Mouse (Mus musculus): ENCODE data around the gene Degs1.

Gene Degs1

DNA sequence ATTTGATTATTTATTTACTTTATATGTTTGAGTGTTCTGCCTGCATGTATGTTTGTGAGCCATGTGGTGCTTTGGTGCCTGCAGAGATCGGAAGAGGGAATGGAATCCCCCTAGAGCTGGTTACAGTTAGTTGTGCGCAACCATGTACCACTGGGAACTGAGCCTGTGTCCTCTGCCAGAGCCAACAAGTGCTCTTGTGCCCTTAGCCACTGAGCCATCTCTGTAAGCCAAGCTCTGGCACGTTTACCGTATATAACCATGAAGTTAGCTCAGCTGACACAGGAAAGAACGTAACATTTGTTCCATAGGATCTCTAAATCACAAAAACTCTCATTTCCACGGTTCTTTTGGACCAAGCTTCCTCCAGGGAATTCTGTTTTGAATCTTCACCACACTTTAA, 2.6 kb downstream of the Degs1 start:
- no peak for DNase-seq

DNA sequence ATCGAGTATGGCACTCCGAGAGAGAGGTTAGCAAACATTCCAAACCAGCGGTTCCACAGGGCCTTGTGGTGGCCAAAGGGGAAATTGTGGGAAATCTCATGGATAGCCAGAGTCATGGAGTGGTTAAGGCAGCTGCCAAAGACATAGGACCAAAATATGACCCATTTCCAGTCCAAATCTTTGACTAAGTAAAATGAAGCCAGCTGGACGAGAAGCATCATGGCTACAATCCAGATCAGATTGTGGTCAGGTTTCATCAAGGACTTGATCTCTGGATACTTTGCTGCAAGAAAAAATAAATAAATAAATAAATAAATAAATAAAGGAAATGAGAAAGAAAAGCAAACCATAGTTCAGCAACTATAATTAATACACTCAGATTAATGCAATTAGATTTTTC, 3.2 kb downstream of the Degs1 start:
- no peak for DNase-seq

DNA sequence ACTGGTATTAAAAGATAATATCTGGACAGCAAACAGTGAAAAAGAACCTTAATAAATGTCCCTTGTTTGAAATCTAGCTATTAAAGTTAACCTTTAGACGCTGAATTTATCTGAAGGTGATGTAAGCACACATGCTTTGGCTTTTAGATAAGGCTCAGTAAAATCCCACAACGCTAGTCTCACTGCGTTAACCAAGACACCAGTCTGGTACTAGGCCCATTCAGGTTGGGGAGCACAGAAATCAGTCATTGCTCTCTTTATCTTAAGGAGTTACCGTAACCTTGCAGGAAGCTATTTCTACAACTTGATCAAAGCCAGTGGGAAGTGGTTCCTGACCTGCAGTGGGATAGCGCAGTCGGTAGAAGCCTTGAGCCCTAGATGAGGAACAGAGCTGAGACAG, 7.5 kb downstream of the Degs1 start:
- DNase-seq: no peak

DNA sequence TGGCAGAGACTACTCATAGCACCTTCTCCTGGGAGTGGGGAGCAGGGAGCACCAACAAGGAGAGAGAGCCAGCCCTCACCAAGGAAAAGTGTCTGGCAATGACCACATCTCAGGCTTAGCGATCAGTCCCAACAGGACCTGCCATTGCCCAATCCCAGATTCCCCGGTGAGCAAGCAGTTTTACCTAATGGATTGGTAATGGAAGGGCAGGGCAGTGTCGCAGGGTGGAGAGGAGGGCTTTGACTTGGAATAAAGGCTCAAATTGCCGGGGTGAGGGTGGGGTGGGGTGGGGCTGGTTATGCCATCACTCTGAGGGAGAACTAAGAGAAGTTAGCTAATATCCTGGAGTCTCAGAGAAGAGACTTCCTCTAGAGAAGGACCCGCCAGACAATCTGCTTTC, 11.0 kb downstream of the Degs1 start:
- no peak for DNase-seq

DNA sequence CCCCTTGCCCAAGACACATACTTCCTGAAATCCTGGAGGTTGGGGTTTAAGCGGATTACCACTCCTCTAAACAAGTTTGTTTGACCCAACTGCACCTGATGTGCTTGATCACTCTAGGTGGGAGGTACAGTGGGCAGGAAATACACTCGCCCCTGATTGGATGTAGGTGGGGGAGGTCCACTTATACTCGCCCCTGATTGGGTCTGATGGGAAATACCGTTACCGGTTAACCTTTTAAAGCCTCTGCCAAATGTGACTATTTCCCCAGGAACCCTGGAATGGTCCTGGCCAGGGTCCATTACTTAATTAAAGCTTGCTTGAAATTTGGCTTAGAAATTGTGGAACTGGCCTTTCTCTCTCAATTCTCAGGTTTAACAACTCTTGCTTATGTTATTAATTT, 11.5 kb downstream of the Degs1 start:
- DNase-seq: no peak

DNA sequence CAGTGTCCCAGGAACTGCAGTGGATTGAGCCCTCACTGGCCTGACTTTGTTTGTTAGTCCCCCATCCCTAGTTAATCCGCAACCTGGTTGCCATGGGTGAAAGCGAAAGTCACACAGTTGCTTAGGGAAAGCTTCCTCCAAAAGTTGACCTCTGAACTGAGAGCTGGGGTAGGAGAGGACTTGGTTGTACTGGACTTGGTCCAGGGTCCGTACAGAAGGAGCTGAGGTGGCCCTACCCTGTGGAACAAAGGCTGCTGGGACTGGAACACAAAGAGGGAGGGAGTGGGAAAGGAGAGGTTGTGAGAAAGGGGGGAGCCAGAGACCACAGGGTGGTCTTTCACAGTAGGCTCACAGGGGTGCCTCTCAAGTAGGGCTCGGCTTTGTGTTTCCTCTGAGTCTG, 14.3 kb downstream of the Degs1 start:
- no peak for DNase-seq

DNA sequence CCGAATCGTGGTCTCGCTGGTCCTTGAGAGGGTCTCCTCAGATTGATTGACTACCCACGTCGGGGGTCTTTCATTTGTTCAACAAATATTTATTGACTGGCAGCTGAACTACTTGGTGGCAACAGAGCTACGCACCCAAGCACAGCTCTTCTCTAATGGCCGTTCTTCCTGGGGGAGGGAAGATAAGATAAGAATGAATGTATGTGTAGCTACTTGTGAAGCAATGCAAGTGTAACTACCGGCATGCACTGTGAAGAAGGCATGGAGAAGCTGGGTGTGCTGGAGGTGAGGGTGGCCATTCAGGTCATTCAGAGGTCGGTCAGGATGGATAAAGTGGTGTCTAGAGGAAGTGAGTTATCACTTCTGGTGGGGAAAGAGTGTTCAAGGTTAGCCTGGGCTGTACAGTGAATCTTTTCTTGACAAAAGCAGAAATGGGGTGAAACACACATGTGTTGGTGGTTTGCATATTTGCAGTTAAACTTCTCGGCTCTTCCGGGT, 16.5 kb downstream of the Degs1 start:
- no peak for DNase-seq

DNA sequence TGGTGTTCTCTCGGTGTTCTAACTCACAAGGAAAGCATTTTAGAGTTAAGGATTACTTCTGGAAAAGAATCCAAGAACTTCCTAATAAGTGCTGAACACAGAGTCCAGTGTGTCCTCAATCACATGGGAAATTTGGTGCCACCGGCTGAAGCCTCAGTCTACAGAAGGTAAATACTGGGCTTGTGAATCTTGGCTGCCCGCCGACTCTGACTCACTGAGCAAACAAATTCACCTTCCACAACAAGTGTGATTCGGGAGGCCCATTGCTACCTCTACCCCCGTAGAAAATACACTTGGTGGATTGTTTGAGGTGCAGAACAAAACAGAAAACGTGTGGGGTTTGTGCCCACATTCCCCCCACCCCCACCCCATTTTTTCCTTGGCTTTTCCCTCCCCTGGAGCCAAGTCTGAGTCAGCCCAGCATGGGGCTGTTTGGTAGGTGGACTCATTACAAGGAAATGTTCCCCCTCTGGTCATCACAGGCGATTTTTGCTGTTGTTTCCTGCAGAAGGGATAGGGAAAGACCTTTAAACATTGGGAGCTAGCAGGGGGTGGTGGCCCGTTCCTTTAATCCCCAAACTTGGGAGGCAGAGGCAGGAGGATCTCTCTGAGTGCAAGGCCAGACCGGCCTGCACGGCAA, 26.4 kb downstream of the Degs1 start:
- no peak for DNase-seq

DNA sequence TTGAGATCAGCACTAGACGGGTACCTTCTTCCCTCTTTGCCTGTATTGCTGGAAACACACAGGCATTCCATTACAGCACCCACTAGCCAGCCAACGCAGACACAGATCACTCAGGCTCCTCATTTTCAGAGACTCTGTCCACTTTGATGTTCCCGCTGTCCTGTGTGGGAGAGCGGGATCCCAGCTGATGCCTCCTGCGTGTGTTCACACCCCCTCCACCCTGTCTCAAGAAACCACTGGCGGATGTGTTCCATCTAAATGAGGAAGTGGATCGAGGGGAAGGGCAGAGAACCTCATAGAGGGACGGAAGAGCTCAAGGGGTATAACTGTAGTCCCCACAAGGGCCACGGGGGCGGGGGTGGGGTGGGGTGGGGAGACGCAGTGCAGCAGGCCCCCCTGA, 27.6 kb downstream of the Degs1 start:
- DNase-seq: no peak

DNA sequence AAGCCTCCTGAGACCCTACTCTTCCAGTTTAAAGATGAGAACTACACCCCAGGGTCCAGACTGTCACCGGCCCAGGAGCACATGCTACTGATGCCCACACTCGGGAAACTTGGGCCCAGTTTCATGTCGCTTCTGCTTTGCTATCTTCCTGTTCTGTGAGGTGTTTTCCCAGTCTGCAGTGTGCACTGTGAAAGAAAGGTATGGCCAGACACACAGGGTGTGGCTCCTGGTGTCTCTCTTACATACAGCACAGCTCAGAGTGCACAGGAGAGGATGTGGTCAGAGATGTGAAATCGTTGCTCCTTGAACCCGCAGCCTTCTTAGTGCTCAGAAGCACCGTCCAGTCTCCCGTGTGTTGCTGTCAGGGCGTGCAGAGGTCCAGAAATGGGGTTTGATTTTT, 28.0 kb downstream of the Degs1 start:
- no peak for DNase-seq

DNA sequence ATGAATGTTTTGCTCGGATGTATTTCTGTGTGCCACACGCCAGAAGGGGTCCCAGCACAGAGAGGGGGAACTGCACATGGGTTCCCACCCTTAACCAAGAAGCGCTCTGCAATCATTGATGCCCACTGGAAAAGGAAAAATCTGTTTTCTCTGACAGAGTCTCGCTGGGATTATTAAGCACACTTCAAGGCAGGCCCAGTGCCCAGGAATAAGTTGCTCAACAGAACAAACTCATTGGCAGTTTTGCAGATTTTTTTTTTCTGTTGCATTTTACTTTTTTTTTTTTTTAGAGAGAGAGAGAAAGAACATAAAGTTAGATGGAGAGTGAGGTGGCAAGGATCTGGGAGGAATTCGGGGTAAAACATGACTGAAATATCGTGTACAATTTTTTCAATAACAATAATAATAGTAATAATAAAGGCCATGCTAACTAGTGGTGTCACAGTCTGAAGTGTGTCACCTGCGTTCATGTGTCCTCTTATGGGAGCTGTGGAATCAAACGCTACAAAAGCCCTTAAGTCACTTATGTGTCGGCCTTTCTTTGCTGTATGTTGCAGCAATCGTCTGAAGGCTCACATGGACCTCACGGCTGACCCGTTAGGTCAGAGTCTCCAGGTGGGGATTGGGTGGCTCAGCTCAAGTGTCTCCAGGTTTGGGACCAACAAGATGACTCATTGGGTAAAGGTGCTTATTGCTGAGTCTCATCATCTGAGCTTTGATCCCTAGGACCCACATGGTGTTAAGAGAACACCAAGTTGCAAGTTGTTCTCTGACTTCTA, 28.7 kb downstream of the Degs1 start:
- no peak for DNase-seq

DNA sequence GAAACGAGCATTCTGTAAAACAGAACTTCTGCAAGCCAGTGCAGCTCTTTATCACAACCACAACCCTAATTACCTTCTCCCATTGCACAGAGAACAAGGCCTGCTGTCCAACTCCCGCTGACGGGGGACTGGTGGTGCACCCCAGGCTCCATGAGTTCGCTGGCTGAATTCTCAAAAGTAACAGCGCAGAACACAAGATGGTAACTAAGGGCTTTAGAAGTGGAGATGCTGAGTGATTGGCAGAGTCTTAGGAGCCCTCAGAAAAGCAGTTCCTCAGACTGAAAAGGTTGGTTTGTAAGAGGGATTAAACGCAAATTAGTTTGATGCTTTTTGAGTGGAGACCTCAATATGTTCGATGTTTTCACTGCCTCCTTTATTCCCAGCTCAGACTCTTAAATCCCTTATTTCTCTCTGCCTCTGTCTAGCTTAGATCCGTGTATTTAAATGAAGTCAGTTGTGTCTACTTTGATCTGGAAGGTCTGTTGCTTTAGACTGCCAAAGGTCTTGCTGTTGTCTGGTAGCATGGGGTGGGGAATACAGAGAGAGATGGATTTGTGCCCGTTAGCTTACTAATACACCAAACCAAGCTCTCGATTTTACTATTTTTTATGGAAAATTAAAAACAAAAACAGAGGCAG, 30.0 kb downstream of the Degs1 start:
- DNase-seq: no peak

DNA sequence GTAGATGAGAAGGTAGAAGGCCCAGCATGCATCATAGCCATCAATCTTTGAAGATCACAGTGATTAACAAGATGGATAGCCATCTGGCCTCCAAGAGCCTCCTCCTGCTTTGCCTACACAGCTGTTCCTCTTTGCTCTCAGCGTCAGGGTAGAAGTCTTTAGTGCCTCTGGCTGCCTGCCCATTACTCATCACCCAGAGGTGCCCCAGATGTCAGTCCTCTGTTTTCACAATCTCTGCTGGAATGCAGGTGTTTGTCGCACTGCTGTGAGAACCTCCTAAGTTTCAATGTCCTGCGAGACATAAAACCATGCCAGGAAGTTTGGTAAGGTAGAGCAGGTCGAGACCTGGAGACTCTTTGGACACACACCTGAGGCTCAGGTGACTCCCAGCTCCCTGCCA, 31.9 kb downstream of the Degs1 start:
- DNase-seq: no peak

DNA sequence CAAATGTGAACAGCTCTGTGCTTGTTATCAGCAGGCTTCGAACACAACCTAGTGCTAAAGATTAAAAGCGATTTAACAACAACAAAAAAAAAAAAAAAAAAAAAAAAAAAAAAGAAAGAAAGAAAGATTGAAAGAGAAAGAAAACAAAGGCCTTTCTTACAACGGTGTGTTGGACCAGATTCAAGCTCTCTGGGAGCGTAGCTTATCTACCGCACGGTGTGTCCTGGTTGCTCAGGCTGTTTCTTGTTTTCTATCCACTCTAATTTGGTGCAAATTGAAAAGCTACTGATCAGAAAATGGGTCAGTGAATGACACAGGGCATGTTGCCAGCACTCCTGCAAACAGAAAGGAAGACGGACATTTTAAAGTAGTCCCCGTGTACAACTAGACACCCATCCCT, 33.3 kb downstream of the Degs1 start:
- DNase-seq: no peak

DNA sequence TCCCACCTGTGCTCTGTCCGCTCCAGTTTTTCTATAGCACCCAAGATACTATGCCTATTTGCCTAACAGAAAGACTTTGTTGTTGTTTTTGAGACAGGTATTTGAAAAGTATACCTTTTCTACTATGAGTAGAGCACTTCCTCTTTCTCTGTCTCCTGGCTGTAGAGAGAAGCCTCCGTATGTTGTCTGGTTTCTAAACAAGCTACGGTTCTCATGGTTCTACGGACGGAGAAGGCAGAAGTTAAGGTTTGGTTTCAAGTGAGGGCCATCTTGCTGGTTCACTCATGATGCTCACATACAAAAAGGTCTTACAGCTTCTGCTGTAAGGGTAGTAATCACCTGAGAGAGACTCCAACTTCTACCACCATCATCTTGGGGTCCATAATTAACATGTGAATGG, 37.6 kb downstream of the Degs1 start:
- DNase-seq: no peak

DNA sequence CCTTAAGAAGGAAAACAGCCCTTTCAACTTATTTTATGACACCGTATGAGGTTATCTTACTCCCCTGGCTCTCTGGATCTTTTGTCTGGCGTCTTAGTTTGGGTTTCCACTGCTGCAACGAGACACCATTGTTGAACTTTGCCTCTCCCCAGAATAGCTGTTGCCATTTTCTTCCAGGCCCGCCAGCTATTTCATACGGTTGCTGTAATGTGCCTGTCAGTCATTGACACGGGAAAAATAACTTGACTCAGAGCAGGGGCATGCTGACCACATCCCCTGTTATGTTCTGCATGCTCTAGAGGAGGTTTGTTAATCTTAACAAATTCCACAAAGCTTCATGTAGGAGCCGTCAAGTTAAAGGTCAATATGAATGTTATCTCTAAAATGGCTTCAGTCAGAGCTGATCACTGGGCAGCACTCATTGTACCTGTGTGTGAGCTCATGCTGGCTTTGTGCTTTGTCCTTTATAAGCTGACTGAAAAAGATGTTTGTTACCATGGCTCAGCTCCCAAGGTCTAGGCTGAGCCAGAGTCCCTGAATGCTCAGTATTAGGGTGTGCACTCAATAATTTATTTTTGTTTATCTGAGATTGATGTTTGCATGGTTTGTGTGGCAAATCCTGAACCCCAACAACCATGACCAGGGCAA, 44.4 kb downstream of the Degs1 start:
- DNase-seq: no peak

DNA sequence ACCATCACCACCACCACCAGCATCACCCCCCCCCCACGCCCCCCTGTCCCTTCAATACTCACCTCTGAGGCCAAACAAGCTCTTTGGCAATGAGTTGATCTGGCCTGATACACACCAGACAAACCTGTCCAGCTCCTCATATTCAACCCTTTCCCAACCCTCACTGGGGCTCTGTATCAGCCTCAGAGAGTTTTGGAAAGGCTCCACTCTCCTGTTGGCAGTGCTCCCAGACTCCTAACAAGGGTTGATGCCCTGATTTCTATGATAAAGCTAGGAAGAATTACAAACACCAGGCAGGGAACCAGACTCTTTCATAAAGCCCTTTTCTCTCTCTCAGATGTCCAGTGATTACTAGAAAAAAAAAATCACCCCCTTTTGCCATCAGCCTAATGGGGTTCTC, 45.2 kb downstream of the Degs1 start:
- no peak for DNase-seq

DNA sequence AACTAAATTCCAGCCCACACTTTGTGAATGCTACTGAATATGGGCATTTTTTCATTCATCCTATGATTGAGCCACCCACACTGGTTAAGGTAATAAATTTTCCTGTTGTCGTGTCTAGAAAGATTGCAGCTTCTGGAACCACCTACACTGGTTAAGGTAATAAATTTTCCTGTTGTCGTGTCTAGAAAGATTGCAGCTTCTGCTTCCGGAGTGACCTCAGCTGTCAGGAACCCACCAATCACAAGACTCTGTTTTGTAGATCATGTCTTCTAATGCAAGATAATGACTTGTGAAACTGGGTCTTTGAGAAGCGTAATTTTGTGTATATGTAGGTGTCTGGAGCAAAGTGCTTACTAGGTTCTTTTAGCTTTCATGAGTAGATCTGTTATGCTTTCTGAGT, 47.4 kb downstream of the Degs1 start:
- DNase-seq: no peak

DNA sequence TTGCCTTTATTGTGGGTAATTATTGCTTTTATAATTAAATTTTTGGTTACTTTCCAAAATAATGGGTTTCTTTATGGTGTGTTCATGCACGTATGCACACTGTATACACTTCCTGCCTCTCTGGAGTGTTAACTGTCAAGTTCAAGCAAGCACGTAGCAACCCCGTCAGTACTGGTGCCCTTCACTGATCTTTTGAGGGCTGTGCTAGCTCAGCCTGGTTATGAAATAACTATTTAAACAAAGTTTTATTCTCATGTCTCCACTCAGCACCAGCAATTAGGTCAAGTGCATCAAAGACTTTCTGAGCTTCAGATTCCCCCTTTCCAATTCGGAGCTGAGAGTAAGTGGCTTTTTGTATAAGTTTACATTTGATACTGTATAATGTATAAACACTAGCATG, 53.2 kb downstream of the Degs1 start:
- no peak for DNase-seq

DNA sequence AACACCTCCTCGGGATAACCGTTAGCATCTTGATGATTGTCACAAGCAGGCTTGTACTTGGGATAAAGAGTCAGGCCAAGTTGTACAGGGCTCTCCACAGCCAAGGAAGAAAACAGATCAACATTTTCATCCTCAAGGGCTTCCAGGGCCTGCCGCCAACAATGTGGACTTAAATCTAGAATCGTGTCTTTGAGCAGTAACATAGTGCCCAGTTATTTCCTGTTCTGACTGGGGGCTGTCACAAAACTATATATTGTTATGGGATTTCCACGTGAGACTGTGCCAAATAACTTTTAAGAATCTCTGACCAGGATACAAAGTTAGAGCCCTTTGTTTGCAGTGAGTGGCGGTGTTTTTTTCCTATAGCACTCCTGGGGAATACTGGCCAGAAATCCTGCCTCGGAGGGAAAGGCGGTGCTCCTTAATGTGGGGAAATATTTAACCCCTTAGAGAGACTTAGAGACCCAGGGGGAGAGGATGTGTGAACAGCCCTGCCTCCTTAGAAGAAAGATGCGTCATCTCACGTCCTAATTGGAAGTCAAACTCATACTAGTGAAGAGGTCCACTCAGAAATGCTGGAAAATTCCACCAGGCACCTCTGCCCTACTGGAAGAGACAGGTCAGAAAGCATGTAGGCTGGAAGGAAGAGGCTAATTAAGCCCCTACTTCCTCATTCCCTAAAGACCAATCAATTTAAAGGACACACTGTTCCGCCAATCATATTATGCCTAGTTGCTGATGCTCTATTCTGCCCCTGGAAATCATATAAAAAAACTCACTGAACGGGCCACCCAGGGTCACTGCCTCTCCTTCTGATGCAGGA, 55.3 kb downstream of the Degs1 start:
- DNase-seq: no peak

DNA sequence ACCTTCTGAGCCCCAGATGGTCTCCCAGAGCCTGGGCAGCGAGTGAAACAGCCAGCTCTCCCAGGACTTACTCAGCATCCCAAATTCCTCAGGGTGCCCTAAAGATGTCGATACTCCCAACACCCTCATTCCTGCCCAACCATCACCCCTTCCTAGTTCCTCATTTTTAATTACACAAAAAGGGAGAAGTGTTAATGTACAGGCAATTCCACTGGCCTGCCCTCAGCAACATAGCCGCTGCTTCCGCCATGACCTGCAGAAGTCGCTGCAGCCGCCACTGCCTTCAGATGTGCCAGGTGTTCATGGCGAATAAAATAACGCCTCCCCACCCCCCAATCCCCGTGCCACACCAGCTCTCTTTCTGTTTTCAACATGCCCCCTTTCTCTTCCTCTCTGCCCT, 56.3 kb downstream of the Degs1 start:
- DNase-seq: no peak

All from right cerebral cortex, postnatal 25 days (tissue).